Mouse (Mus musculus): Measurements from ENCODE around the gene Rgcc. TPM values are rescaled to one million over a fixed set of nuclear protein-coding genes. Genes with fewer than 3 reads are reported as not detected.
A peak's percentile ranks its signal among the peaks of the same experiment; 100 is the strongest.

The Rgcc gene
- total and polyA plus RNA-seq, 2 experiments from 2014 or later: 43.3 to 74.4 TPM

- H3K4me2 ChIP-seq (ENCODE audit: low read depth, low read length): peak overlapping the region; percentile 43; the same call in 1 of the 2 replicates
These were observed 4.6 kb downstream of the Rgcc start for GRCm38 (mm10) chr14:79296836-79297235.

DNA sequence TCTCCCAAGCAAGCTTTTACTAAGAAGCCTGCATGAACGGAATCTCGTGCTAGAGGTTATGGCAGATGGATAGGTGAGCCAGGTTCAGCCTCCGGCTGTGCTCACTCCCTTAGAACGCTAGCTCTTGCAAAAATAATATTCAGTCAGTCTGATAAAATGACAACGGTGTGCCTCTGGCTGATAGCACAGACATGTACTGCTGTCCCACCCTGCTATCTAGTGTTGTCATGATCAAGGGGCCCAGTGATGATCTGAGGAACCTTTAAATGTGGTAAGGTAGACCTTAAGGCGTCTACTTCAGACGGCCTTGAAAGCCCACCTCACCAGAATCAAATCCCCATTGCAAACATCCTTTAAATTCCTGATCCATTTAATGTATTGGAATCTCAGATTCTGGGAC, 5.2 kb downstream of the Rgcc start:
- DNase-seq (ENCODE audit: low spot score): no peak
- ATAC-seq: no peak
- Histone ChIP-seq H3K36me3 (ENCODE audit: insufficient read depth, low read length) (no peaks in the 10 kb centered on the region), H3K27ac (no peak overlapping the region), H3K4me2 (ENCODE audit: low read depth, low read length) (no peak overlapping the region), H3K9me3 (ENCODE audit: low read length) (no peaks in the 10 kb centered on the region), H3K4me3 (ENCODE audit: low read length) (no peak overlapping the region), H3K4me1 (ENCODE audit: insufficient read depth, low read length) (peaks cover 8% of the 10 kb centered on the region; the same call in 1 of the 2 replicates), H3K27me3 (ENCODE audit: insufficient read depth, low read length) (0 out of 2 replicates have a peak, but pooled peaks cover 5% of the 10 kb centered on the region), H3K9ac (replicated peaks; ENCODE audit: low read length) (no peak overlapping the region)
- 59% methylated on average over 7 of the region's 7 CpGs for WGBS
- TF ChIP-seq CTCF (IDR thresholded peaks at IDR 0.05; ENCODE audit: low read depth): no peak

More at GRCm38 (mm10) chr14:79296836-79297235, 4.6 kb downstream of the Rgcc start:
- WGBS: 24% methylated on average over 5 of the region's 5 CpGs
- no peaks in the 10 kb centered on the region for H3K36me3 ChIP-seq (ENCODE audit: insufficient read depth, low read length)
- H3K9ac ChIP-seq (replicated peaks; ENCODE audit: low read length): no peak overlapping the region
- H3K27me3 ChIP-seq (ENCODE audit: insufficient read depth, low read length): 0 out of 2 replicates have a peak, but pooled peaks cover 5% of the 10 kb centered on the region
- ATAC-seq (no peak), DNase-seq (ENCODE audit: low spot score) (peak; percentile 55)
- H3K4me1 ChIP-seq (ENCODE audit: insufficient read depth, low read length): peaks cover 8% of the 10 kb centered on the region; the same call in 1 of the 2 replicates
- no peak for TF ChIP-seq CTCF (IDR thresholded peaks at IDR 0.05; ENCODE audit: low read depth)
- no peaks in the 10 kb centered on the region for H3K9me3 ChIP-seq (ENCODE audit: low read length)
- H3K27ac ChIP-seq: no peak overlapping the region
- H3K4me3 ChIP-seq (ENCODE audit: low read length): no peak overlapping the region

- DNase-seq (ENCODE audit: low spot score): no peak
- Histone ChIP-seq H3K36me3 (ENCODE audit: insufficient read depth, low read length) (no peaks in the 10 kb centered on the region), H3K9me3 (ENCODE audit: low read length) (no peaks in the 10 kb centered on the region), H3K4me1 (ENCODE audit: insufficient read depth, low read length) (peaks cover 9% of the 10 kb centered on the region; the same call in 1 of the 2 replicates), H3K27me3 (ENCODE audit: insufficient read depth, low read length) (0 out of 2 replicates have a peak, but pooled peaks cover 5% of the 10 kb centered on the region), H3K9ac (replicated peaks; ENCODE audit: low read length) (no peak overlapping the region), H3K4me3 (ENCODE audit: low read length) (no peak overlapping the region), H3K27ac (no peak overlapping the region), H3K4me2 (ENCODE audit: low read depth, low read length) (peak overlapping the region; percentile 18; the same call in 1 of the 2 replicates)
- TF ChIP-seq CTCF (IDR thresholded peaks at IDR 0.05; ENCODE audit: low read depth): no peak
- no peak for ATAC-seq
- 86% methylated on average over 9 of the region's 9 CpGs for WGBS
These were observed 5.9 kb downstream of the Rgcc start for GRCm38 (mm10) chr14:79295579-79295978.

DNA sequence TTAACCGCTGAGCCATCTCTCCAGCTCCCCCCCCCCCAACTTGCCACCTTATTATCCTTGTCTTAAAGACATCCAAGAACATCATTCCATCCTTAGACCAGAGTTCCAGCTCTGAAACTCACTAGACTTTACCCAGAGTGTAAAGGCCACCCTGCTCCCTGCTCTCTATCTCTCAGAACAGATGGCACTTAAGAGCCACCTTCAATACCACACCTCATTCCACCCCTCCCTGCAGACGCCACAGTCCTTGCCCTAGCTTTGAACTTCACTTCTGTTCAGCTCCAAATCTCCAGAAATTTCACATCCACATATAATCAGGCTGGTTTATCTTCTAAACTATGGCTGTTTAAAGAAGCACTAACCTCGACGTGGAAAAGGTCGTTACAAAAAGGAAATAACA, 6.5 kb downstream of the Rgcc start:
- DNase-seq (ENCODE audit: low spot score) (no peak), ATAC-seq (no peak)
- Histone ChIP-seq H3K9me3 (ENCODE audit: low read length) (no peaks in the 10 kb centered on the region), H3K36me3 (ENCODE audit: insufficient read depth, low read length) (no peaks in the 10 kb centered on the region), H3K4me3 (ENCODE audit: low read length) (no peak overlapping the region), H3K9ac (replicated peaks; ENCODE audit: low read length) (no peak overlapping the region), H3K27ac (no peak overlapping the region), H3K27me3 (ENCODE audit: insufficient read depth, low read length) (0 out of 2 replicates have a peak, but pooled peaks cover 5% of the 10 kb centered on the region), H3K4me2 (ENCODE audit: low read depth, low read length) (no peak overlapping the region), H3K4me1 (ENCODE audit: insufficient read depth, low read length) (peaks cover 10% of the 10 kb centered on the region; the same call in 1 of the 2 replicates)
- no peak for TF ChIP-seq CTCF (IDR thresholded peaks at IDR 0.05; ENCODE audit: low read depth)
- WGBS: 76% methylated on average over 5 of the region's 5 CpGs

- no peak overlapping the region for H3K4me2 ChIP-seq (ENCODE audit: low read depth, low read length)
- peaks cover 10% of the 10 kb centered on the region; the same call in 1 of the 2 replicates for H3K4me1 ChIP-seq (ENCODE audit: insufficient read depth, low read length)
- H3K4me3 ChIP-seq (ENCODE audit: low read length): no peak overlapping the region
- TF ChIP-seq CTCF (IDR thresholded peaks at IDR 0.05; ENCODE audit: low read depth): no peak
- H3K9ac ChIP-seq (replicated peaks; ENCODE audit: low read length): no peak overlapping the region
- ATAC-seq (no peak), DNase-seq (ENCODE audit: low spot score) (no peak)
- H3K9me3 ChIP-seq (ENCODE audit: low read length): no peaks in the 10 kb centered on the region
- H3K27ac ChIP-seq: peak overlapping the region; percentile 49; the same call in 1 of the 2 replicates
- H3K36me3 ChIP-seq (ENCODE audit: insufficient read depth, low read length): no peaks in the 10 kb centered on the region
- 67% methylated on average over 8 of the region's 8 CpGs for WGBS
- 0 out of 2 replicates have a peak, but pooled peaks cover 5% of the 10 kb centered on the region for H3K27me3 ChIP-seq (ENCODE audit: insufficient read depth, low read length)
These were observed 7.2 kb downstream of the Rgcc start for GRCm38 (mm10) chr14:79294051-79294814.

GRCm38 (mm10) chr14:79293119-79293780, 8.2 kb downstream of the Rgcc start:
- no peaks in the 10 kb centered on the region for H3K9me3 ChIP-seq (ENCODE audit: low read length)
- H3K4me2 ChIP-seq (ENCODE audit: low read depth, low read length): 0 out of 2 replicates have a peak overlapping the region, but pooled peaks have one; percentile 7
- H3K9ac ChIP-seq (replicated peaks; ENCODE audit: low read length): no peak overlapping the region
- 23% methylated on average over 9 of the region's 16 CpGs for WGBS
- H3K27ac ChIP-seq: peak overlapping the region; percentile 49
- no peak for TF ChIP-seq CTCF (IDR thresholded peaks at IDR 0.05; ENCODE audit: low read depth)
- DNase-seq (ENCODE audit: low spot score) (peak; percentile 54), ATAC-seq (peak; percentile 71)
- no peak overlapping the region for H3K4me3 ChIP-seq (ENCODE audit: low read length)
- no peaks in the 10 kb centered on the region for H3K36me3 ChIP-seq (ENCODE audit: insufficient read depth, low read length)
- H3K27me3 ChIP-seq (ENCODE audit: insufficient read depth, low read length): no peaks in the 10 kb centered on the region
- peaks cover 13% of the 10 kb centered on the region for H3K4me1 ChIP-seq (ENCODE audit: insufficient read depth, low read length)
